Mouse (Mus musculus): ENCODE measurements around the gene Sptan1. TPM values are rescaled to one million over a fixed set of nuclear protein-coding genes. Genes with fewer than 3 reads are reported as not detected.

Gene Sptan1
- polyA plus RNA-seq (2014; fragmentation: Nextera tagmentation; extraction: Ambion mirVana), result 381 and 422 TPM in 2 replicates

DNA sequence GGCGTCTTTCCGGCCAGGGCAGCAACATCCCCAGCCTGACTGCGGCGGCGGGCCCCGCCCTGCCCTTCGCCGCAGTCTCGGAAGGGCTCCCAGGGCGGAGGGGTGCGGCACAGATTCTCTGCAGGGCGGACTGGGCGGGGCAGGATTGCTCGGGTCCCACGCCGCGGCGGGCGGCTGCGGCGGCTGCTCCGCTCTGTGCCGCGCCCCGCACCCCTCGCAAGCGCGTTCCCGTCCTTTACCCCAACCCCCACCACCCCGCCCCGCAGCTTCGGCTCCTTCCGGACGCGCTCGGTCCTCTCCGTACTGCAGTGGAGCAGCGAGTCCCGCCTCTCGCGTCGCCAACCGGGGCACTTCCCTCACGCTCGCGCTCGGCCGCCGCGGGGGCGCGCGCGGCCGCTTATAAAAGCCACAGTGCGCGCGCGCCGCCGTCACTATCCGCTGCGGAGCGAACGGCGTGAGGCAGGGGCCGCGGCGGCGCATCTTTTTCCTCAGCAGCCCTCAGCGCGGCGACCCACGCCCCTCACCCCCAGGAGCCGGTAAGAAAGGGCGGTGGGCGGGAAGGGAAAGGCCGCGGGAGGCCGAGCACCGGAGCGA, at the start of gene Sptan1:
Sptan1 (plus strand) TSS at position 311 of the 594 bp plus-strand sequence.
- Histone ChIP-seq H3K4me3 (ENCODE audit: low read depth, low read length) (peak within 1 kb of the TSS; percentile 91), H3K4me2 (ENCODE audit: low read depth, low read length) (peak within 1 kb of the TSS; percentile 79), H3K9me3 (ENCODE audit: control insufficient read depth, low read length) (no peaks in the 10 kb centered on the region), H3K27me3 (ENCODE audit: control insufficient read depth, insufficient read depth, low read length) (no peaks in the 10 kb centered on the region), H3K4me1 (ENCODE audit: control insufficient read depth, insufficient read depth, low read length) (peaks cover 42% of the 10 kb centered on the region), H3K9ac (replicated peaks; ENCODE audit: low read depth, low read length) (peak within 1 kb of the TSS; percentile 100), H3K27ac (ENCODE audit: low read depth, low read length) (peak within 1 kb of the TSS; percentile 98), H3K36me3 (ENCODE audit: control insufficient read depth, insufficient read depth, low read length) (peaks cover 4% of the 10 kb centered on the region; the same call in 1 of the 2 replicates)
- peak; percentile 99 for ATAC-seq (ENCODE audit: low read depth)
- WGBS, result under 1% methylated on average over 74 of the region's 82 CpGs

DNA sequence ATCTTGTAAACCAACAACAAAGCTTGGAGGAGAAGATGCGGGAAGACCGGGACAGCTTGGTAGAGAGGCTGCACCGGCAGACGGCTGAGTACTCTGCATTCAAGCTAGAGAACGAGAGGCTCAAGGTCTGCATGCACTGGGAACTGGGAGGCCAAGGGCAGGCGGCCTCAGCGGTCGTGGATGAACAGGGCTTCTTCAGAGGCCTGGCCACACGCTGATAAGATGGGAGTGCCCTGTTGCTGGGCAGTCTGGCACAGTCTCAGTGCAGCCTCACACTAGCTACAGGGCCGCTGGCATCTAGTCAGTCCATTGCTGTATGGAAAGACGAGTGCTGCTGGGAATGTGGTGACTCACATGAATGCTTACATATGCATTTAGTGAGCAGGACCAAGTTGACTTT, 47.7 kb upstream of the Sptan1 start:
- H3K4me3 ChIP-seq (ENCODE audit: low read depth, low read length), result no peak overlapping the region
- H3K27ac ChIP-seq (ENCODE audit: low read depth, low read length), result no peak overlapping the region
- peaks cover 69% of the 10 kb centered on the region for H3K36me3 ChIP-seq (ENCODE audit: control insufficient read depth, insufficient read depth, low read length)
- no peak overlapping the region for H3K9ac ChIP-seq (replicated peaks; ENCODE audit: low read depth, low read length)
- H3K4me2 ChIP-seq (ENCODE audit: low read depth, low read length), result no peak overlapping the region
- 97% methylated on average over 11 of the region's 11 CpGs for WGBS
- H3K27me3 ChIP-seq (ENCODE audit: control insufficient read depth, insufficient read depth, low read length), result no peaks in the 10 kb centered on the region
- no peak for ATAC-seq (ENCODE audit: low read depth)
- H3K9me3 ChIP-seq (ENCODE audit: control insufficient read depth, low read length), result no peaks in the 10 kb centered on the region
- no peaks in the 10 kb centered on the region for H3K4me1 ChIP-seq (ENCODE audit: control insufficient read depth, insufficient read depth, low read length)

DNA sequence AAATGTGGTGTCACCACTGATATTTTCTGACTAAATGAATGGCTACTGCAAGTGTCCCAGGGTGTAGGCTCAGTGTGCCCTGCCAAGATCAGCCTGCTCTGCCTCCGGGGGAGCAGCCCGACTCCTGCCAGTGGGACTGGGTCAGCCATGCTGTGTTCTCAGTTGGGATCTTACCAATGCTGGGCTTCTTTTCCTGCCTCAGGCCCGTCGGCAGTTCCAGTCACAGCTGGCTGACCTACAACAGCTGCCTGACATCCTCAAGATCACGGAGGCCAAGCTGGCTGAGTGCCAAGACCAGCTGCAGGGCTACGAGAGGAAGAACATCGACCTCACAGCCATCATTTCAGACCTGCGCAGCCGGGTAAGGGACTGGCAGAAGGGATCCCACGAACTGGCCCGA, 43.3 kb upstream of the Sptan1 start:
- Histone ChIP-seq H3K4me1 (ENCODE audit: control insufficient read depth, insufficient read depth, low read length) (no peaks in the 10 kb centered on the region), H3K27me3 (ENCODE audit: control insufficient read depth, insufficient read depth, low read length) (no peaks in the 10 kb centered on the region), H3K4me3 (ENCODE audit: low read depth, low read length) (no peak overlapping the region), H3K27ac (ENCODE audit: low read depth, low read length) (no peak overlapping the region), H3K36me3 (ENCODE audit: control insufficient read depth, insufficient read depth, low read length) (peaks cover 72% of the 10 kb centered on the region), H3K9ac (replicated peaks; ENCODE audit: low read depth, low read length) (no peak overlapping the region), H3K9me3 (ENCODE audit: control insufficient read depth, low read length) (no peaks in the 10 kb centered on the region), H3K4me2 (ENCODE audit: low read depth, low read length) (no peak overlapping the region)
- ATAC-seq (ENCODE audit: low read depth), result no peak
- 63% methylated on average over 11 of the region's 11 CpGs for WGBS

DNA sequence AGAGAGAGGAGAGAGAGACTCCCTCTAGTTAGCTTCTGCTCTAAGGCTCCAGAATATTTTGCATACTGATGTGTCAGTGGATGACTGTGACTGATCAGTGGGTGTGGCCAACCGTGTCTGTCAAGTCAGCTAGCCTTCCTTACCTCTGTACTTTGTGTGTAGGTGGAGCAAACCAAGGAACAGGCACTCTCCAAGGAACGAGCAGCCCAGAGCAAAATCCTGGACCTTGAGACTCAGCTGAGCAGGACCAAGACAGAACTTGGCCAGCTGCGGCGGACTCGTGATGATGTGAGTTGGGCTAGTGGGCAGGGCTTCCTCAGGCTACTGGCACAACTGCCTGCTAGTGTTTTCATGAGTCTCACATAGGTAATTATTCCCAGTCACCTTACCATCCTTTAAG, 38.8 kb upstream of the Sptan1 start:
- no peak for ATAC-seq (ENCODE audit: low read depth)
- Histone ChIP-seq H3K4me1 (ENCODE audit: control insufficient read depth, insufficient read depth, low read length) (no peaks in the 10 kb centered on the region), H3K9ac (replicated peaks; ENCODE audit: low read depth, low read length) (no peak overlapping the region), H3K27ac (ENCODE audit: low read depth, low read length) (no peak overlapping the region), H3K9me3 (ENCODE audit: control insufficient read depth, low read length) (no peaks in the 10 kb centered on the region), H3K36me3 (ENCODE audit: control insufficient read depth, insufficient read depth, low read length) (peaks cover 74% of the 10 kb centered on the region), H3K27me3 (ENCODE audit: control insufficient read depth, insufficient read depth, low read length) (no peaks in the 10 kb centered on the region), H3K4me2 (ENCODE audit: low read depth, low read length) (no peak overlapping the region), H3K4me3 (ENCODE audit: low read depth, low read length) (no peak overlapping the region)
- 96% methylated on average over 5 of the region's 5 CpGs for WGBS

GRCm38 (mm10) chr2:29930506-29930905, 34.9 kb upstream of the Sptan1 start:
- peaks cover 36% of the 10 kb centered on the region for H3K36me3 ChIP-seq (ENCODE audit: control insufficient read depth, insufficient read depth, low read length)
- no peak overlapping the region for H3K4me2 ChIP-seq (ENCODE audit: low read depth, low read length)
- no peaks in the 10 kb centered on the region for H3K9me3 ChIP-seq (ENCODE audit: control insufficient read depth, low read length)
- no peak overlapping the region for H3K9ac ChIP-seq (replicated peaks; ENCODE audit: low read depth, low read length)
- no peaks in the 10 kb centered on the region for H3K27me3 ChIP-seq (ENCODE audit: control insufficient read depth, insufficient read depth, low read length)
- 88% methylated on average over 10 of the region's 10 CpGs for WGBS
- H3K4me1 ChIP-seq (ENCODE audit: control insufficient read depth, insufficient read depth, low read length), result no peaks in the 10 kb centered on the region
- H3K4me3 ChIP-seq (ENCODE audit: low read depth, low read length), result no peak overlapping the region
- H3K27ac ChIP-seq (ENCODE audit: low read depth, low read length), result no peak overlapping the region
- ATAC-seq (ENCODE audit: low read depth), result no peak

- Histone ChIP-seq H3K9me3 (ENCODE audit: control insufficient read depth, low read length) (no peaks in the 10 kb centered on the region), H3K4me3 (ENCODE audit: low read depth, low read length) (no peak overlapping the region), H3K27ac (ENCODE audit: low read depth, low read length) (no peak overlapping the region), H3K36me3 (ENCODE audit: control insufficient read depth, insufficient read depth, low read length) (peaks cover 30% of the 10 kb centered on the region), H3K9ac (replicated peaks; ENCODE audit: low read depth, low read length) (no peak overlapping the region), H3K27me3 (ENCODE audit: control insufficient read depth, insufficient read depth, low read length) (no peaks in the 10 kb centered on the region), H3K4me1 (ENCODE audit: control insufficient read depth, insufficient read depth, low read length) (peaks cover 5% of the 10 kb centered on the region), H3K4me2 (ENCODE audit: low read depth, low read length) (no peak overlapping the region)
- 84% methylated on average over 6 of the region's 6 CpGs for WGBS
- no peak for ATAC-seq (ENCODE audit: low read depth)
Observed at GRCm38 (mm10) chr2:29931194-29931593, 34.2 kb upstream of the Sptan1 start.

GRCm38 (mm10) chr2:29934906-29935599, 30.3 kb upstream of the Sptan1 start, which contains the start of gene Gle1:
Gene Gle1 (plus strand): TSS chr2:29935426.
- H3K4me3 ChIP-seq (ENCODE audit: low read depth, low read length), result peak within 1 kb of the TSS; percentile 90
- peak within 1 kb of the TSS; percentile 73 for H3K4me2 ChIP-seq (ENCODE audit: low read depth, low read length)
- no peaks in the 10 kb centered on the region for H3K27me3 ChIP-seq (ENCODE audit: control insufficient read depth, insufficient read depth, low read length)
- peak within 1 kb of the TSS; percentile 44; the same call in 1 of the 2 replicates for H3K9ac ChIP-seq (replicated peaks; ENCODE audit: low read depth, low read length)
- no peaks in the 10 kb centered on the region for H3K9me3 ChIP-seq (ENCODE audit: control insufficient read depth, low read length)
- peak; percentile 97 for ATAC-seq (ENCODE audit: low read depth)
- H3K36me3 ChIP-seq (ENCODE audit: control insufficient read depth, insufficient read depth, low read length), result peaks cover 24% of the 10 kb centered on the region
- H3K27ac ChIP-seq (ENCODE audit: low read depth, low read length), result peak within 1 kb of the TSS; percentile 78
- WGBS, result 4% methylated on average over 44 of the region's 44 CpGs
- H3K4me1 ChIP-seq (ENCODE audit: control insufficient read depth, insufficient read depth, low read length), result peaks cover 5% of the 10 kb centered on the region

DNA sequence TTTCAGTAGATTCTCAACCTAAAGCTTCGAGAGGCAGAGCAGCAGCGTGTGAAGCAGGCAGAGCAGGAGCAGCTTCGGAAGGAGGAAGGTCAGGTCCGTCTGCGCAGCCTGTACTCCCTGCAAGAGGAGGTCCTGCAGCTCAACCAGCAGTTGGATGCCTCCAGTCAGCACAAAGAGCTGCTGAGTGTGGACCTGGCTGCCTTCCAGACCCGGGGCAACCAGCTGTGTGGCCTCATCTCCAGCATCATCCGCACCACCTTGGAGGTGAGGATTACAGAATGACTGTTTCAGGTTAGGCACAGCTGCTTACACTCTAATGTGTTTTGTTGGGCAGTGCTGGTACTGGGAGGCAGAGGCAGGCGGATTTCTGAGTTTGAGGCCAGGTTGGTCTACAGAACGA, 25.3 kb upstream of the Sptan1 start:
- no peak overlapping the region for H3K27ac ChIP-seq (ENCODE audit: low read depth, low read length)
- H3K4me3 ChIP-seq (ENCODE audit: low read depth, low read length), result no peak overlapping the region
- no peak for ATAC-seq (ENCODE audit: low read depth)
- no peak overlapping the region for H3K4me2 ChIP-seq (ENCODE audit: low read depth, low read length)
- H3K27me3 ChIP-seq (ENCODE audit: control insufficient read depth, insufficient read depth, low read length), result no peaks in the 10 kb centered on the region
- peaks cover 46% of the 10 kb centered on the region for H3K36me3 ChIP-seq (ENCODE audit: control insufficient read depth, insufficient read depth, low read length)
- no peak overlapping the region for H3K9ac ChIP-seq (replicated peaks; ENCODE audit: low read depth, low read length)
- H3K9me3 ChIP-seq (ENCODE audit: control insufficient read depth, low read length), result no peaks in the 10 kb centered on the region
- 92% methylated on average over 9 of the region's 9 CpGs for WGBS
- H3K4me1 ChIP-seq (ENCODE audit: control insufficient read depth, insufficient read depth, low read length), result peaks cover 5% of the 10 kb centered on the region

DNA sequence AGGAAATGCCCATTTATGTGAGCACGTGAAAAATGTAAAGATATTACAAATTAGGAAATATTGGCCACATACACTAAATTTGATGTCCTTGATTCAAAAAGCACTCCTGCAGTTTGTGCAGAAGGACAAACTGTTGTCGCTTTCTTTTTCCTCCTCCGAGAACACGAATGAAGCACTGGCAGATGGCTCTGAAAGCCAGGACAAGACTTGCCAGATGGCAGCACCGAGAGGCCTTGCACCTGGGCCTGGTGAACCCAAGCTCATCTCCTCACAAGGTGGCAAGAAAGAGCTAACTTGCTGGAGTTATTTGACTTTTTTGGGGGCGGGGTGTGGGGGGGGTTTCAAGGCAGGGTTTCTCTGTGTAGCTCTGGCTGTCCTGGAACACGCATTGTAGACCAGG, 24.5 kb upstream of the Sptan1 start:
- Histone ChIP-seq H3K9me3 (ENCODE audit: control insufficient read depth, low read length) (no peaks in the 10 kb centered on the region), H3K4me3 (ENCODE audit: low read depth, low read length) (no peak overlapping the region), H3K4me2 (ENCODE audit: low read depth, low read length) (no peak overlapping the region), H3K27ac (ENCODE audit: low read depth, low read length) (no peak overlapping the region), H3K4me1 (ENCODE audit: control insufficient read depth, insufficient read depth, low read length) (peaks cover 4% of the 10 kb centered on the region), H3K9ac (replicated peaks; ENCODE audit: low read depth, low read length) (no peak overlapping the region), H3K27me3 (ENCODE audit: control insufficient read depth, insufficient read depth, low read length) (no peaks in the 10 kb centered on the region), H3K36me3 (ENCODE audit: control insufficient read depth, insufficient read depth, low read length) (peaks cover 50% of the 10 kb centered on the region)
- WGBS, result 92% methylated on average over 7 of the region's 7 CpGs
- ATAC-seq (ENCODE audit: low read depth), result no peak

Data from neural tube, embryonic 14.5 days (tissue).